Mouse (Mus musculus): ENCODE results near the gene Atp6v0a4.

DNA sequence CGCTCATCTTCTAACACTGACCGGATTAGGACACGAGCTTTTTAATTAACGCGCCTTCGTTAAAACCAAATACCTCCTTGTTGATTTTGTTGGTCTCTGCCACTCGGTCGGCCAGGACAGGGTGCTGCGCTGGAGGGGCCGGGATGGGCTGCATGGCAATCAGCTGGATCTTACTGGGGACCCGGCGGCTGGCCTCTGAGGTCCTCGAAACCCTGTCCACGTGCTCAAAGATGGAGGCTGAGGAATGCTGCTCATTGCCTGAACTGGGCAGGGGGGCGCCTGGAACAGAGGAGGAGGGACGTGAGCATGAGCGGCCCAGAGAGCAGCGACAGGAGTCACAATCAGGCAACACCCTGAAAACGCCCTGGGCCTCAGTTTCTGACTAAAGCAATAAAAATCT is 25.1 kb upstream of the Atp6v0a4 start:
- TF ChIP-seq CTCF (IDR thresholded peaks at IDR 0.05; ENCODE audit: borderline replicate concordance, insufficient read depth, low read depth, low read length) (no peak), POLR2A (IDR thresholded peaks at IDR 0.05; ENCODE audit: borderline replicate concordance, insufficient read depth, low read length) (no peak)
